Comparison of ENCODE assay signal across 8 mouse cellular contexts in the genomic region with DNA sequence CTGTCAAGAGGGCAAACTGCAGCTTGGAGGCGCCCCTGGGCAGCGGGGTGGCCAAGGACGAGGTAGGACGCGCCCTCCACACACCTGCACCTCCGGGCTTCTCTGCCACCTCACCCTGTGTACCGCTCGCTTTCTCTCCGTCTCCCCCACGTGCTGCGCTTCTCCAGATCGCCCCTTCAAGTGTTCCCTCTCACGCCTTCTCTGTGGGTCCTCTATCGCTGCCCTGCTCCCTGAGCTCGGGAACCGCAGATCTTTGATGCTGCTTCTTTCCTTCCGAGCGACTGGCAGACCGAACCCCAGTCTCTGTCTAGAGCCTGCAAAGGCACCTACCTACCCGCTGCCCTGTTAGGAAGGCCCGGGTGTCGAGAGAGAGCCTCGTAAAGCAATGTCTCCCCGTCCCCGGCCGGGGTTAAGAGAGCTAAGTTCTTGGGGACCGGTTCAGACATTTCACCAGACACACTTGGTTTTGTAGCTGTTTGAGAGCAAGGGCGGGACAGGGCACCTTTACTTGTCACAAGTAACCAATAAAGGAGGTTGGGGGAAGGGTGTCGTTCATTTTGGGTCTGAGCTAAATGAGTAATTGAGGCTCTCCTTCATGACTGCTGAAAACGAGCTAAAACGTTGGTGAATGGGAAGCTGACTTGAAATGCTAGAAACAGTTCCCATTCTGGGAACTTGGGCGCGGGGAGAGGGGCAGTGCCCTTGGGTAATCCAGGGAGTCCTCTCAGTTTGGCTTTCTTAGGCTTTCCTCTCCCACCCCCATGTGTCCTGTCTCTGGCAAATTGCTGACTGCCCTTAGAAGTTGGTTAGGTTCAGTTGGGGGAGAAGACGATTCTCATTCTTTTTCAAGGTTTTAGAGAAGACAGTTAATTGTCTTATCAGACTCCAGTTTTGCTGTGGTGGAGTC.
DNase-seq lines count a peak whose midpoint lies in the region; ATAC-seq and TF ChIP-seq lines count a peak whose summit lies in the region.

No protein-coding gene starts in this region.

- DNase-seq in heart, postnatal 14 days = no peak
- no peak for DNase-seq in ES-E14 (ENCODE audit: low read depth, low spot score)
- DNase-seq in cerebellum, adult 9-11 months = peak; percentile 58
- DNase-seq in hindbrain, embryonic 10.5 days (ENCODE audit: low spot score) = peak; percentile 40
- DNase-seq in liver, embryonic 11.5 days (ENCODE audit: low spot score) = peak; percentile 57
- DNase-seq in yolk sac, embryonic 10.5 days (ENCODE audit: low spot score) = no peak

- peak overlapping the region; percentile 73 for H3K4me3 ChIP-seq in heart, embryonic 13.5 days
- peak overlapping the region; percentile 78 to 95 for H3K4me3 ChIP-seq in ES-E14 (ENCODE audit: insufficient read depth in 1 of 2, low read depth in 1 of 2, low read length in 2 of 2, poor library complexity in 1 of 2, severe bottlenecking in 1 of 2)
- H3K4me3 ChIP-seq in hindbrain, embryonic 10.5 days = peak overlapping the region; percentile 58
- peak overlapping the region; percentile 56 for H3K4me3 ChIP-seq in liver, embryonic 11.5 days (ENCODE audit: low read depth, low read length)
- H3K4me3 ChIP-seq in neural tube, embryonic 12.5 days = peak overlapping the region; percentile 47

- H3K9me3 ChIP-seq in heart, embryonic 13.5 days = no peaks in the 10 kb centered on the region
- no peaks in the 10 kb centered on the region for H3K9me3 ChIP-seq in ES-E14 (ENCODE audit: control insufficient read depth, insufficient read depth, low read depth, low read length)
- no peaks in the 10 kb centered on the region for H3K9me3 ChIP-seq in hindbrain, embryonic 10.5 days
- no peaks in the 10 kb centered on the region for H3K9me3 ChIP-seq in liver, embryonic 11.5 days (ENCODE audit: control insufficient read depth, low read length)
- no peaks in the 10 kb centered on the region for H3K9me3 ChIP-seq in neural tube, embryonic 12.5 days

- H3K27ac ChIP-seq in heart, embryonic 13.5 days (replicated peaks) = peak overlapping the region; percentile 38
- H3K27ac ChIP-seq in ES-E14 (ENCODE audit: insufficient read depth, low read depth, low read length, poor library complexity, severe bottlenecking) = no peak overlapping the region
- peak overlapping the region; percentile 41; the same call in 1 of the 2 replicates for H3K27ac ChIP-seq in hindbrain, embryonic 10.5 days
- no peak overlapping the region for H3K27ac ChIP-seq in liver, embryonic 11.5 days (ENCODE audit: low read depth, low read length)
- H3K27ac ChIP-seq in neural tube, embryonic 12.5 days = no peak overlapping the region

- ATAC-seq in heart, embryonic 13.5 days (ENCODE audit: extremely low read depth, insufficient number of reproducible peaks, low FRiP score, low TSS enrichment) = no peak
- ATAC-seq in liver, embryonic 11.5 days (replicated peaks; ENCODE audit: low FRiP score) = peak; percentile 56
- peak; percentile 33; the same call in 1 of the 2 replicates for ATAC-seq in neural tube, embryonic 12.5 days (ENCODE audit: low FRiP score, low read depth)

- 3% methylated on average over 34 of the region's 34 CpGs for WGBS in heart, embryonic 13.5 days
- 4% methylated on average over 34 of the region's 34 CpGs for WGBS in hindbrain, embryonic 10.5 days
- WGBS in liver, embryonic 11.5 days = 1% methylated on average over 30 of the region's 34 CpGs
- 3% methylated on average over 34 of the region's 34 CpGs for WGBS in neural tube, embryonic 12.5 days

- H3K4me1 ChIP-seq in heart, embryonic 13.5 days = peaks cover 43% of the 10 kb centered on the region
- H3K4me1 ChIP-seq in ES-E14 (ENCODE audit: control insufficient read depth in 2 of 2, insufficient read depth in 2 of 2, low read length in 2 of 2, poor library complexity in 1 of 2) = peaks cover 9 to 21% of the 10 kb centered on the region in 2 experiments
- peaks cover 17% of the 10 kb centered on the region for H3K4me1 ChIP-seq in hindbrain, embryonic 10.5 days (replicated peaks)
- peaks cover 9% of the 10 kb centered on the region; the same call in 1 of the 2 replicates for H3K4me1 ChIP-seq in liver, embryonic 11.5 days (replicated peaks; ENCODE audit: control insufficient read depth, insufficient read depth, low read length)
- peaks cover 13% of the 10 kb centered on the region; the same call in 1 of the 2 replicates for H3K4me1 ChIP-seq in neural tube, embryonic 12.5 days

- H3K27me3 ChIP-seq in heart, embryonic 13.5 days (replicated peaks) = peaks cover 12% of the 10 kb centered on the region
- peaks cover 49% of the 10 kb centered on the region for H3K27me3 ChIP-seq in hindbrain, embryonic 10.5 days (ENCODE audit: insufficient read depth, poor library complexity, severe bottlenecking)
- no peaks in the 10 kb centered on the region; the same call in 1 of the 2 replicates for H3K27me3 ChIP-seq in liver, embryonic 11.5 days (replicated peaks; ENCODE audit: control insufficient read depth, insufficient read depth, low read length)
- H3K27me3 ChIP-seq in neural tube, embryonic 12.5 days (replicated peaks) = peaks cover 23% of the 10 kb centered on the region

- H3K9ac ChIP-seq in heart, embryonic 13.5 days = peak overlapping the region; percentile 85
- H3K9ac ChIP-seq in ES-E14 (ENCODE audit: insufficient read depth, low read depth, low read length, poor library complexity, severe bottlenecking) = peak overlapping the region; percentile 60
- H3K9ac ChIP-seq in liver, embryonic 11.5 days (ENCODE audit: low read depth, low read length) = peak overlapping the region; percentile 61
- peak overlapping the region; percentile 56 for H3K9ac ChIP-seq in neural tube, embryonic 12.5 days

- peak overlapping the region; percentile 100 for H3K4me2 ChIP-seq in heart, embryonic 13.5 days
- peak overlapping the region; percentile 99 for H3K4me2 ChIP-seq in liver, embryonic 11.5 days
- peak overlapping the region; percentile 98 for H3K4me2 ChIP-seq in neural tube, embryonic 12.5 days (replicated peaks)

- no peaks in the 10 kb centered on the region for H3K36me3 ChIP-seq in heart, embryonic 13.5 days
- no peaks in the 10 kb centered on the region for H3K36me3 ChIP-seq in ES-E14 (ENCODE audit: control insufficient read depth, insufficient read depth, low read length, poor library complexity, severe bottlenecking)
- no peaks in the 10 kb centered on the region for H3K36me3 ChIP-seq in hindbrain, embryonic 10.5 days
- no peaks in the 10 kb centered on the region for H3K36me3 ChIP-seq in liver, embryonic 11.5 days (ENCODE audit: control insufficient read depth, insufficient read depth, low read length)
- H3K36me3 ChIP-seq in neural tube, embryonic 12.5 days = no peaks in the 10 kb centered on the region

- intact Hi-C loops in heart, postnatal 14 days (cut with DNase I) = loop anchor here (2.0 to 10.0 kb wide), 3 partner anchors 76 to 222 kb away; partner anchors contain the start of gene Arhgef3

- in situ Hi-C loops in ES-E14 (cut with MboI; ENCODE audit: low sequenced_read_pairs in 2 of 2, unreplicated experiment in 2 of 2) = no loop called here

TF ChIP-seq in ES-E14, 5 proteins besides CTCF, POLR2A, EP300 and RAD21:
- TF ChIP-seq CHD2 (IDR thresholded peaks at IDR 0.05; ENCODE audit: low read depth, low read length) (no peak), ZNF384 (IDR thresholded peaks at IDR 0.05; ENCODE audit: low read depth, low read length) (no peak), ZC3H11A (IDR thresholded peaks at IDR 0.05; ENCODE audit: borderline replicate concordance, low read depth, low read length) (no peak), HCFC1 (IDR thresholded peaks at IDR 0.05; ENCODE audit: borderline replicate concordance, insufficient read depth, low read length) (no peak), MAFK (IDR thresholded peaks at IDR 0.05; ENCODE audit: insufficient read depth, low read depth, low read length) (no peak)

Comparison
In these comparisons a context has a peak if more than half of its experiments do, and no peak if none do; other contexts are left out.
1. H3K27ac ChIP-seq: peak in heart, embryonic 13.5 days (single experiment) and hindbrain, embryonic 10.5 days (single experiment); none in ES-E14 (single experiment), liver, embryonic 11.5 days (single experiment) and neural tube, embryonic 12.5 days (single experiment).
2. DNase-seq: peak in cerebellum, adult 9-11 months (single experiment), hindbrain, embryonic 10.5 days (single experiment) and liver, embryonic 11.5 days (single experiment); none in heart, postnatal 14 days (0 of 2), ES-E14 (single experiment) and yolk sac, embryonic 10.5 days (single experiment).
3. Peak in every context shown above with its lines, with median percentiles within 50 percentile points of each other: H3K4me2 ChIP-seq, H3K4me3 ChIP-seq and H3K9ac ChIP-seq.